Mouse (Mus musculus) monocyte, adult 2 months (primary cell): ENCODE data around the gene Rcc1.
A peak's percentile ranks its signal among the peaks of the same experiment; 100 is the strongest.
"Not testable (repeated sequence)": the region's sequence is repeated elsewhere in the genome, so short reads cannot be mapped to it uniquely, and the experiment has no call there.

Experiments used
- DNase-seq, 2 experiments: peaks; one replicate each; pipeline ENCODE4 v3.0.0; 2022; ENCODE audit warnings: low spot score in 2 of 2, low read depth in 1 of 2

The Rcc1 gene

GRCm38 (mm10) chr4:132326481-132326880 is 26.9 kb downstream of the Rcc1 start:
- DNase-seq, result no peak

- DNase-seq, result no peak
These were observed 37.7 kb downstream of the Rcc1 start for GRCm38 (mm10) chr4:132315711-132316110.

- no peak for DNase-seq
These were observed 40.8 kb downstream of the Rcc1 start for GRCm38 (mm10) chr4:132312627-132313026.

- DNase-seq, result no peak
These were observed 41.6 kb downstream of the Rcc1 start for GRCm38 (mm10) chr4:132311801-132312200.

- DNase-seq, result no peak
These were observed 42.2 kb downstream of the Rcc1 start for GRCm38 (mm10) chr4:132311209-132311608.

- DNase-seq, result peak; percentile 16 to 17
These were observed 43.4 kb downstream of the Rcc1 start for GRCm38 (mm10) chr4:132309849-132310472.

- DNase-seq, result no peak
These were observed 44.1 kb downstream of the Rcc1 start for GRCm38 (mm10) chr4:132309140-132309848.

- DNase-seq, result peak; percentile 68 to 77
These were observed 44.8 kb downstream of the Rcc1 start for GRCm38 (mm10) chr4:132308437-132309139.

GRCm38 (mm10) chr4:132306004-132306403 is 47.4 kb downstream of the Rcc1 start:
- no peak for DNase-seq

GRCm38 (mm10) chr4:132305276-132305675 is 48.1 kb downstream of the Rcc1 start:
- DNase-seq, result no peak

- DNase-seq, result not testable (repeated sequence)
These were observed 49.9 kb downstream of the Rcc1 start for GRCm38 (mm10) chr4:132303484-132303883.

- DNase-seq, result peak in 1 of 2 experiments; percentile 21
These were observed 50.4 kb downstream of the Rcc1 start, which contains the start of gene Rab42 for GRCm38 (mm10) chr4:132302939-132303479. Rab42 (minus strand) TSS chr4:132303385.

GRCm38 (mm10) chr4:132301965-132302938 is 51.2 kb downstream of the Rcc1 start:
- DNase-seq, result no peak

- DNase-seq, result no peak
These were observed 51.9 kb downstream of the Rcc1 start for GRCm38 (mm10) chr4:132301486-132301885.

GRCm38 (mm10) chr4:132299849-132300248 is 53.6 kb downstream of the Rcc1 start:
- DNase-seq, result no peak

GRCm38 (mm10) chr4:132295696-132296390 is 57.6 kb downstream of the Rcc1 start:
- no peak for DNase-seq

- DNase-seq, result no peak
These were observed 59.6 kb downstream of the Rcc1 start for GRCm38 (mm10) chr4:132293682-132294240.

GRCm38 (mm10) chr4:132292988-132293387 is 60.4 kb downstream of the Rcc1 start:
- no peak for DNase-seq

GRCm38 (mm10) chr4:132291624-132292335 is 61.6 kb downstream of the Rcc1 start:
- no peak for DNase-seq
